Mouse (Mus musculus): ENCODE measurements around the gene Gm2026.
"Not testable (repeated sequence)": the region's sequence is repeated elsewhere in the genome, so short reads cannot be mapped to it uniquely, and the experiment has no call there.

Gm2026 gene

DNA sequence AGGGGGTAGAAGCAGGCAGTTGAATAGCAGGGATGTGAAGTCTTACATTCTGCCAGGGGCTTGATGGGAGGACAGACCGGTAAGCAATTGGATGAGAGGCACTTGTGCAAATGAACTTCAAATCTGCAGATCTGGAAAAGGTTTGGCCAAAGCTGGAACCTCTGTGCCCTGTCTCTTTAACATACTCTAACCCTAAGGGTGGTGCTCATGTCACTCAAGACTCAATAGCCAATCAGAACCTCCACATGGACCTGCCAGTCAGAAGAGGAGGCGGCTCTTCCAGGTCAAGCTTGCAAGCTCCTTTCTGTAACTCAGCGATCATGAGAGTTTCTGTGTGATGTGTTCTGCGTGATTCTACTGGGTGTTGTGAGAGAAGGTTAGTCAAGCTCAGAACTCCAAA, at the start of gene Gm2026:
Gene Gm2026, plus strand, starts transcription at position 301 of the 400 bp plus-strand sequence.
- DNase-seq (ENCODE audit: low read depth, low spot score): not testable (repeated sequence)

GRCm38 (mm10) chr2:175931000-175931399, 34.1 kb upstream of the Gm2026 start, which contains the start of gene Zfp966:
Zfp966 (minus strand) TSS chr2:175931100.
- not testable (repeated sequence) for DNase-seq (ENCODE audit: low read depth, low spot score)

Measured in forelimb bud, embryonic 11.5 days (tissue).